Mouse (Mus musculus) frontal cortex, postnatal 25 days (tissue): ENCODE data around the gene Olfr1371.

Source experiments
- DNase-seq, 2 experiments: peaks; one replicate each; pipeline ENCODE4 v3.0.0; 2022; ENCODE audit warnings: low spot score in 2 of 2

The Olfr1371 gene

GRCm38 (mm10) chr11:52213887-52214286 is at the start of gene Olfr1371:
Gene Olfr1371 (minus strand): TSS chr11:52213987.
- DNase-seq: no peak

- DNase-seq: no peak
These were observed 48.6 kb upstream of the Olfr1371 start for GRCm38 (mm10) chr11:52262338-52262737.

GRCm38 (mm10) chr11:52261937-52262336 is 48.1 kb upstream of the Olfr1371 start:
- DNase-seq: no peak

- DNase-seq: no peak
These were observed 47.1 kb upstream of the Olfr1371 start for GRCm38 (mm10) chr11:52260878-52261277.

- DNase-seq: no peak
These were observed 44.9 kb upstream of the Olfr1371 start for GRCm38 (mm10) chr11:52258711-52259110.

- no peak for DNase-seq
These were observed 43.6 kb upstream of the Olfr1371 start for GRCm38 (mm10) chr11:52257376-52257775.

GRCm38 (mm10) chr11:52255077-52255476 is 41.3 kb upstream of the Olfr1371 start:
- DNase-seq: no peak

- peak in 1 of 2 experiments; percentile 52 for DNase-seq
These were observed 40.0 kb upstream of the Olfr1371 start for GRCm38 (mm10) chr11:52253674-52254375.

GRCm38 (mm10) chr11:52252692-52253091 is 38.9 kb upstream of the Olfr1371 start:
- no peak for DNase-seq

- no peak for DNase-seq
These were observed 38.0 kb upstream of the Olfr1371 start for GRCm38 (mm10) chr11:52251770-52252169.

- DNase-seq: no peak
These were observed 35.7 kb upstream of the Olfr1371 start for GRCm38 (mm10) chr11:52249452-52249851.

- no peak for DNase-seq
These were observed 27.2 kb upstream of the Olfr1371 start for GRCm38 (mm10) chr11:52240898-52241542.

GRCm38 (mm10) chr11:52234509-52234908 is 20.7 kb upstream of the Olfr1371 start:
- DNase-seq: no peak

GRCm38 (mm10) chr11:52233906-52234305 is 20.1 kb upstream of the Olfr1371 start:
- DNase-seq: no peak

- no peak for DNase-seq
These were observed 19.4 kb upstream of the Olfr1371 start for GRCm38 (mm10) chr11:52233043-52233653.

GRCm38 (mm10) chr11:52231606-52232541 is 18.1 kb upstream of the Olfr1371 start, which contains the start of gene Skp1a:
Gene Skp1a (plus strand): TSS chr11:52231995.
- peak; percentile 88 to 92 for DNase-seq

GRCm38 (mm10) chr11:52230694-52231093 is 16.9 kb upstream of the Olfr1371 start:
- DNase-seq: no peak

GRCm38 (mm10) chr11:52228722-52229448 is 15.1 kb upstream of the Olfr1371 start:
- DNase-seq: no peak

GRCm38 (mm10) chr11:52227466-52228226 is 13.9 kb upstream of the Olfr1371 start:
- no peak for DNase-seq

GRCm38 (mm10) chr11:52227053-52227452 is 13.3 kb upstream of the Olfr1371 start:
- DNase-seq: no peak
